Mouse (Mus musculus): ENCODE measurements around the gene Arhgap8. TPM values are rescaled to one million over a fixed set of nuclear protein-coding genes. Genes with fewer than 3 reads are reported as not detected.

Gene Arhgap8
- polyA plus RNA-seq, 1 experiment from 2014 or later = 4.3 TPM

DNA sequence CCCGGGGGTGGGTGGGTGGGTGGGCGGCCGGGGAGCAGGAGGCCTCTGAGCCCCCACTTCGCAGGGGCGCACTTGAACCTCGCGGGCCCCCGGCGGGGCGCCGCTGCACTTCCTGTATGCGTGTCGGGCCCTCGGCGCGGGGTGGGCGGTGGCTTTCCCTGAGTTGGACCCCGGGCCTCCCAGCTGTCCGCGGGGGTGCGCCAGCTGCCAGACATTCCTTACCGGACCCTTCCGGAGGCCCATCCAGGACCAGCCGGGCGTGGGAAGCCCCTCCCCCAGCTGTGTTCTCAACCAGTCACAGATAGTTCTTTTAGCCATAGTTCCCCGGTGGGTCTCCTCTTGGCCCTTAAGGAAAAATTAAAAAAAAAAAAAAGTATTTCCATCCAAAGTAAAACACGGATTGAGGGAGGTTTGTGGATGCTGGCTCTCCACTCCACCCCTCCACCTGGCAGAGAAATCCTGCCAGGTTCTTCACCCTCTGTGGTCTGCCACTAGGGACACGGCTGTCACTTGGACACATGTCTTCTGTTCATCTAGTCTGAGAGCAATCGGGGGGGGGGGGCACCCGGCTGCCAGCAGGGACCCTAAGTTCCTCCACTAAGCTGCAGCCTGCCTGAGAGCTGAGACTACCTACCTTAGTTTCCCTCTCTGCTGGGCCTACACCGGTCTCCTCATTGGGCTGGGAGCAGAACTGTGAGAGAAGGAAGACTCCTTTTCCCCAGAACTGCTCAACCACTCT, 38.2 kb upstream of the Arhgap8 start:
- Histone ChIP-seq H3K36me3 (no peaks in the 10 kb centered on the region), H3K4me1 (peaks cover 29% of the 10 kb centered on the region), H3K27me3 (replicated peaks) (peaks cover 25% of the 10 kb centered on the region), H3K9ac (peak overlapping the region; percentile 65), H3K27ac (no peak overlapping the region), H3K9me3 (no peaks in the 10 kb centered on the region), H3K4me3 (peak overlapping the region; percentile 58), H3K4me2 (replicated peaks) (peak overlapping the region; percentile 98)
- ATAC-seq (ENCODE audit: low FRiP score, low read depth) = peak; percentile 63
- 2% methylated on average over 31 of the region's 31 CpGs for WGBS

DNA sequence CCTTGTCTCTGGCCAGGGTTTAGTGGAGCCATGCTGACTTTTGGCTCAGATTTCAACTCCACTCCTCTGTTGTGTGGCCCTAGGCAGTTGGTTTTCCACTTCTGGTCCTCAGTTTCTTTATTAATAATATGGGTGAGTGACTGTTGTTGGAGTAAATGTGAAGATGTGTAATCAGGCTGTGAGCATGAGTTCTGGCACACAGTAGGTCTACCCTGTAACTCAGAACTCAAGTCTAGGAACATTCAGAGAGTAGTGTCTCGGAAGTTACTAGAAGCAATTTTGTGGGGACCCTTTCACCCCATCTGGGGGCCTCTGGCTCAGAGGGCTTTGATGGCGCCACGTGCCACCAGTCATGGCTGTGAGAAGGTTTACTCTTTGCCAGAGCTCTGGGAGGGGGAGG, 37.6 kb upstream of the Arhgap8 start:
- Histone ChIP-seq H3K4me3 (no peak overlapping the region), H3K9me3 (no peaks in the 10 kb centered on the region), H3K9ac (no peak overlapping the region), H3K4me1 (peaks cover 29% of the 10 kb centered on the region), H3K27me3 (replicated peaks) (peaks cover 25% of the 10 kb centered on the region), H3K27ac (no peak overlapping the region), H3K4me2 (replicated peaks) (peak overlapping the region; percentile 98), H3K36me3 (no peaks in the 10 kb centered on the region)
- 79% methylated on average over 3 of the region's 3 CpGs for WGBS
- ATAC-seq (ENCODE audit: low FRiP score, low read depth) = no peak

DNA sequence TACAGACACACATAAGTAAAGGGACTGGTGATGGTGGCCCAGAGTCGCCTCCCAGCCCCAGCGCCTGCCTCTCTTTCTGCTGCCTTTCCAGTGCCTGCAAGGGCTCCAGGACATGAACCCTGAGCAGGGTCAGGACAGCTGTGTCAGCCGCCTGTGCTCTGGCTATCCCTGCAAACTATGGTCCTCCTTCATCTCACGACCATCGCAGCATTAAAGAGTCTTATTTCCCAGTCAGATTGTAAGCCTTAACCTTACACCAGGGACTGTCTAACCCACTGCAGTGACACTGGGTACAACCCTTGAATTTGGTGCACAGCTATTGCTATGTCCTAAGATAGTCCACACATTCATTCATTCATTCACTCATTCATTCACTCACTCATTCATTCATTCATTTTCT, 37.0 kb upstream of the Arhgap8 start:
- no peaks in the 10 kb centered on the region for H3K9me3 ChIP-seq
- H3K4me2 ChIP-seq (replicated peaks) = peak overlapping the region; percentile 98; the same call in 1 of the 2 replicates
- no peak overlapping the region for H3K9ac ChIP-seq
- peaks cover 25% of the 10 kb centered on the region for H3K27me3 ChIP-seq (replicated peaks)
- ATAC-seq (ENCODE audit: low FRiP score, low read depth) = no peak
- no peak overlapping the region for H3K27ac ChIP-seq
- 74% methylated on average over 5 of the region's 5 CpGs for WGBS
- H3K36me3 ChIP-seq = no peaks in the 10 kb centered on the region
- no peak overlapping the region for H3K4me3 ChIP-seq
- H3K4me1 ChIP-seq = peaks cover 29% of the 10 kb centered on the region

DNA sequence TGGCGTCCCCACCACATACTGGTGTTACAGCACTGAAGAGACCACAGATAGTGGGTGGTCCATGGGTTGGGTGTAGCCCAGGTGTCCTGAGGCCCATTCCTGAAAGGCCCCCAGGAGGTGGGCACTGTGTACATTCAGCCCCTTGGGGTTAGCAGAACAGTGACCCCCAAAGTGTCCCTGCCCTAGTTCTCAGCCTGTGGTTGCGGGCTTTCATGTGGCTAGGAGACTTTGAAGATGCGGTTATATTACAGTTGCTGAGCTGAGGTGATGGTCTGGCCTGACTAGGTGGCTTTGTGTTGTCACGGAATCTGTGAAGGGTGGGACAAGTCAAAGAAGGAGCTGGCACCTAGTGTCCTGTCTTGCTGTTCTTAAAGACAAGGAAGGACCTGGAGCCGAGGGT, 35.3 kb upstream of the Arhgap8 start:
- H3K4me1 ChIP-seq = peaks cover 29% of the 10 kb centered on the region
- 65% methylated on average over 5 of the region's 5 CpGs for WGBS
- H3K27me3 ChIP-seq (replicated peaks) = peaks cover 25% of the 10 kb centered on the region
- no peaks in the 10 kb centered on the region for H3K9me3 ChIP-seq
- H3K4me3 ChIP-seq = no peak overlapping the region
- H3K9ac ChIP-seq = no peak overlapping the region
- peaks cover 5% of the 10 kb centered on the region for H3K36me3 ChIP-seq
- H3K27ac ChIP-seq = no peak overlapping the region
- H3K4me2 ChIP-seq (replicated peaks) = no peak overlapping the region
- ATAC-seq (ENCODE audit: low FRiP score, low read depth) = no peak

DNA sequence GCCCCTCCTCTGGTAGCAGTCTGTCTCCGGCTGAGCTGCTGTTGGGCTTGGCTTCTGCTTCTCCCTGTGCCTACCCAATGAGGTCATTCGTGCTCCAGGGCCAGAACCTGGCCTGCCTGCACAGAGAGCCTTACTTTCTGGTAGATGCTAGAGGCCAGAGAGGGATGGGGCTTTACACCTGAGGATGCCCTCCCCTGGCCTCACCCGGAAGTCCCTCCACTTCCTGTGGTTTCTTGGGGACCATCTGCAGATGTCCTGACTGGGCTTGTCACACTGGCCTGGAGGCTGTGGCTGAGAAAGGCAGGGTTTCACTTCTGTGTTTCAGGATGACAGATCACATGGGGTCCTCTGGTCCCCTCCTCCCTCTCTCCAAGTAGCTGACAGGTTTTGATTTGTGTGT, 34.4 kb upstream of the Arhgap8 start:
- Histone ChIP-seq H3K36me3 (peaks cover 12% of the 10 kb centered on the region), H3K9ac (no peak overlapping the region), H3K27ac (no peak overlapping the region), H3K4me1 (peaks cover 27% of the 10 kb centered on the region), H3K4me3 (no peak overlapping the region), H3K9me3 (no peaks in the 10 kb centered on the region), H3K27me3 (replicated peaks) (peaks cover 21% of the 10 kb centered on the region), H3K4me2 (replicated peaks) (no peak overlapping the region)
- WGBS = 67% methylated on average over 3 of the region's 3 CpGs
- ATAC-seq (ENCODE audit: low FRiP score, low read depth) = no peak

DNA sequence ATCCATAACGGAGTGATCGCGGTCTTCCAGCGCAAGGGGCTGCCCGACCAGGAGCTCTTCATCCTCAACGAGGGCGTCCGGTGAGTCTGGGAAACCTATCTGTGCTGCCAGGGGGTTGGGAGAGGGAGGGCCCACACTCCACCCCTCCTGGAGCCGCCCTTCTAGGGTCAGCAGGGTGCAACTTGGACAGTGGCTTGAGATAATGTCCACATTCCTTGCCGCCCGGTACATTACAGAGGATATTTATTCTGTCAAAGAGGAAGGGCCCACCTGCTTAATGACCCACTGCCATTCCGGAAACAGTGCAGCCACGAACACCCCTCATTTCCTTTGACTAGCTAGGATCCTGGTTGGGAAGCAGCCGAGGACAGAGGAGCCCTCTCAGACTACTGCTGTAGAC, 31.9 kb upstream of the Arhgap8 start:
- ATAC-seq (ENCODE audit: low FRiP score, low read depth) = no peak
- H3K27ac ChIP-seq = no peak overlapping the region
- H3K36me3 ChIP-seq = peaks cover 19% of the 10 kb centered on the region
- no peak overlapping the region for H3K9ac ChIP-seq
- peaks cover 8% of the 10 kb centered on the region for H3K4me1 ChIP-seq
- no peak overlapping the region for H3K4me3 ChIP-seq
- H3K4me2 ChIP-seq (replicated peaks) = no peak overlapping the region
- WGBS = 64% methylated on average over 14 of the region's 14 CpGs
- H3K27me3 ChIP-seq (replicated peaks) = peaks cover under 1% of the 10 kb centered on the region; the same call in 1 of the 2 replicates
- H3K9me3 ChIP-seq = no peaks in the 10 kb centered on the region

DNA sequence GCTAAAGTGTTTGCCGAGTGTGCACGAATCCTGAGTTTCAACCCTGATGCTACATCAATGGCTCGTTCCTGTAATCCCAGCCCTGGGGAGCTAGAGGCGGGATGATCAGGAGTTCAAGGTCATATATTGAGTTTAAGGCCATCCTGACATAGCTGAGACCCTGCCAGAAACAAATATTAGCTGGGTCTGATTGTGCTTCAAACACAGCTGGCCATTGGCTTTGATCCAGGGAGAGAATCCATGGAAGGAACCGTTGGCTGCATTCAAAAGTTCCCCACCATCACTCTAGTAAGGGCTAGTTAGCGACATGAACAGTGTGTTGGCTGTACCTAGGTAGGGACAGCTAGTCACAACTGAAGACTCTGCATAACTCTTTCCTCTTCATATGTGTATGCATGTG, 30.5 kb upstream of the Arhgap8 start:
- no peak overlapping the region for H3K4me3 ChIP-seq
- peaks cover 31% of the 10 kb centered on the region for H3K36me3 ChIP-seq
- H3K9me3 ChIP-seq = no peaks in the 10 kb centered on the region
- no peak overlapping the region for H3K4me2 ChIP-seq (replicated peaks)
- 90% methylated on average over 6 of the region's 6 CpGs for WGBS
- peaks cover 5% of the 10 kb centered on the region; the same call in 1 of the 2 replicates for H3K4me1 ChIP-seq
- no peak overlapping the region for H3K9ac ChIP-seq
- no peak for ATAC-seq (ENCODE audit: low FRiP score, low read depth)
- H3K27ac ChIP-seq = no peak overlapping the region
- no peaks in the 10 kb centered on the region for H3K27me3 ChIP-seq (replicated peaks)

DNA sequence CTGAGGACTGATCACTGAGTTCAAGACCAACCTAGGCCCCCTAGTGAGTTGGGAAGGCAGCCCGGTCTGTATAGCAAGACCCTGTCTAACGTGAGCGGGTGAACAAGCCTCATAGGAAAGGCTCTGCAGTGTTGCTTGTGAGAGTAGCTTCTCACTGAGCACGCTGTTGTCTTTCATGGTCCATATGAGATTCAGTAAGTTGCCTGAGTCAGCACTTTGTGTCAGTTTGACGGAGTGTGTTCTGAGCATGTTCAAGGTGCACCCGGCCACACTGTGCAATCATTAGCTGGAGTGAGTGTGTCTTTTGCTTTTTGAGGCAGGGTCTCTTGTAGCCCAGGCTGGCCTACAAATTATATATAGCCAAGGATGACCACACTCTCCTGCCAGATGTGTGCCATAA, 28.3 kb upstream of the Arhgap8 start:
- H3K4me2 ChIP-seq (replicated peaks) = no peak overlapping the region
- WGBS = 91% methylated on average over 6 of the region's 6 CpGs
- no peaks in the 10 kb centered on the region for H3K4me1 ChIP-seq
- H3K4me3 ChIP-seq = no peak overlapping the region
- H3K27me3 ChIP-seq (replicated peaks) = no peaks in the 10 kb centered on the region
- H3K9me3 ChIP-seq = no peaks in the 10 kb centered on the region
- no peak overlapping the region for H3K9ac ChIP-seq
- no peak for ATAC-seq (ENCODE audit: low FRiP score, low read depth)
- no peak overlapping the region for H3K27ac ChIP-seq
- peaks cover 31% of the 10 kb centered on the region for H3K36me3 ChIP-seq

DNA sequence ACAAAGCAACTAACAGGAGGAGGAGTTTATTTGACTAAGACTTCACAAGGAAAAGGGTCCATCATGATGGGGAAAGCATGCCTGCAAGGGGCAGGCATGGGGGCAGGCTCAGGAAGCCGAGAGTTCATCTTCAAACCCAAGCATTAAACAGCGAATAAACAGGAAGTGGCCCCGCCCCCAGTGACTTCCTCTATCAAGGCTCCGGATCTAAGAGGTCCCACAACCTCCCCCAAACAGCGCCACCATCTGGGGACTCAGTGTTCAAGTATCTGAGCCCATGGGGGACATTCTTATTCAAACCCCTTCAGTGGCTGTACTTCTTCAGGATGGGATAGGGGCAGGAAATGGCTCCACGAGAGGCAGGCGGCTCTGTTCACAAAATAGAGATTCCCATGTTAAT, 27.2 kb upstream of the Arhgap8 start:
- H3K4me3 ChIP-seq = no peak overlapping the region
- ATAC-seq (ENCODE audit: low FRiP score, low read depth) = no peak
- no peak overlapping the region for H3K27ac ChIP-seq
- 0 out of 2 replicates have a peak, but pooled peaks cover 4% of the 10 kb centered on the region for H3K4me1 ChIP-seq
- no peaks in the 10 kb centered on the region for H3K9me3 ChIP-seq
- H3K4me2 ChIP-seq (replicated peaks) = no peak overlapping the region
- no peaks in the 10 kb centered on the region for H3K27me3 ChIP-seq (replicated peaks)
- WGBS = 90% methylated on average over 7 of the region's 7 CpGs
- peaks cover 31% of the 10 kb centered on the region for H3K36me3 ChIP-seq
- H3K9ac ChIP-seq = no peak overlapping the region

DNA sequence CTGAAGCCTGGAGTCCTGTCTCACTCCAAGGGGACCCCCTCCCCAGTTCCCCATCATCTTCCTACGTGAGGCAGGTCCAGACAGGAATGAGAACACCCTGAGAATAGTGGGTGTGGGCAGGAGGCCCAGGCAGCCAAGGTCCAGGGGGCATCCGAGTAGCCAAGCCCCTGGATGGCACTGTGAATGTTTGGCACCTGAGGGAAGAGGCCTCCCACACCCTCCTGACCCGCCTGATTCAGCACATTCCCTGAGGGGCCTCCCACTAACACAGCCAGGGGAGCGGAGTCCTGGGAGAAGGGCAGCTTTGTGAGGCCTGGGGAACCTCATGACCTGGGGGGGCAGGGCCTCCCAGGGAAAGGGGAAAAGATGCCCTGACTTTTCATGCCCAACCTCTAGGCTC, 23.8 kb upstream of the Arhgap8 start:
- Histone ChIP-seq H3K4me3 (no peak overlapping the region), H3K9ac (no peak overlapping the region), H3K9me3 (no peaks in the 10 kb centered on the region), H3K27ac (no peak overlapping the region), H3K4me1 (0 out of 2 replicates have a peak, but pooled peaks cover 5% of the 10 kb centered on the region), H3K27me3 (replicated peaks) (no peaks in the 10 kb centered on the region), H3K36me3 (peaks cover 15% of the 10 kb centered on the region; the same call in 1 of the 2 replicates), H3K4me2 (replicated peaks) (no peak overlapping the region)
- 73% methylated on average over 4 of the region's 4 CpGs for WGBS
- ATAC-seq (ENCODE audit: low FRiP score, low read depth) = no peak

DNA sequence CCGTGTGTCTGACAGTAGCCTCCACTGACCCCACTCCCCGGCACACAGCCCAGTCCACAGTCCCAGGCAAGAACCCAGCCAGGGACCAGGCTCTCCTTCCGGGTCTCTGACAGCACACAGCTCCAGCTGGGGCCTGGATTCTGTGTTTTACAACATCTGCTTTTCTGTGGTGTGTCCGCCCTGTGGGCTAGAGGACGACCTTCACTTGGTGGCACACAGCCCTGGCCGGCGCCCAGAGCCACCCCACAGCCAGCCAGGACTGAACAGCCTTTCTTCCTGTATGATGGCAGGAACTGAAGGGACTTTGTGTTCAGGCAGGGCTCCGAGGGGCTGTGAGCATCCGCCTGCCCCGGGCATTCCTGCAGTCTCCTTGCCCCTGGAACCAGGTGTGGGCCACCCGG, 22.2 kb upstream of the Arhgap8 start:
- no peak for ATAC-seq (ENCODE audit: low FRiP score, low read depth)
- Histone ChIP-seq H3K4me2 (replicated peaks) (no peak overlapping the region), H3K36me3 (peaks cover 11% of the 10 kb centered on the region; the same call in 1 of the 2 replicates), H3K27me3 (replicated peaks) (no peaks in the 10 kb centered on the region), H3K9ac (no peak overlapping the region), H3K9me3 (no peaks in the 10 kb centered on the region), H3K4me1 (0 out of 2 replicates have a peak, but pooled peaks cover 5% of the 10 kb centered on the region), H3K4me3 (no peak overlapping the region), H3K27ac (no peak overlapping the region)
- WGBS = 70% methylated on average over 11 of the region's 11 CpGs

DNA sequence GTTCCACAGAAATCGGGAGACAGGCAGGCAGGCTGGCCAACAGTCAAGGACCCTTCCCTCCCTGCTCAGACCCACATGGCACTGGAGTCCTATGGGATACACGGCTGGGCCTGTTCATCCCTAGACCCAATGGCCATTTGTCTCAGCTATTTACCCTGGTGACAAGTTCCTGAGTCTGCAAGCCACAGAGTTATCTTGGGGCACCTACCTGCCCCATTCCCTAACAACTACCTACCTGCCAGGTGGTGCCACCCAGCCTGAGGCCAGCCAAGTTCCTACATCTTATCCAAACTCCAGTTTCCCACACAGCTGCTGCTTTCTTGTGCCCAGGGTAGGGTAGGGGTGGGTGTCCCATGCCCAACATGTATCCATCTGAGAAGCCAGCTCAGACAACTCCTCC, 21.7 kb upstream of the Arhgap8 start:
- Histone ChIP-seq H3K27me3 (replicated peaks) (no peaks in the 10 kb centered on the region), H3K4me2 (replicated peaks) (no peak overlapping the region), H3K9ac (no peak overlapping the region), H3K4me3 (no peak overlapping the region), H3K9me3 (no peaks in the 10 kb centered on the region), H3K36me3 (peaks cover 11% of the 10 kb centered on the region; the same call in 1 of the 2 replicates), H3K27ac (no peak overlapping the region), H3K4me1 (0 out of 2 replicates have a peak, but pooled peaks cover 5% of the 10 kb centered on the region)
- WGBS = 77% methylated on average over 2 of the region's 2 CpGs
- ATAC-seq (ENCODE audit: low FRiP score, low read depth) = no peak
